Mouse (Mus musculus) C2C12 (cell line): ENCODE measurements around the gene Spon1. TPM values are rescaled to one million over a fixed set of nuclear protein-coding genes. Genes with fewer than 3 reads are reported as not detected.

Experiments
- H3K27me3 ChIP-seq: one replicate; pipeline ENCODE4 v1.6.1; 2011; ENCODE audit not compliant: control insufficient read depth, insufficient read depth, insufficient read length
- H3K36me3 ChIP-seq: one replicate; pipeline ENCODE4 v1.6.1; 2011; ENCODE audit not compliant: control insufficient read depth, insufficient read depth
- H3K4me3 ChIP-seq: one replicate; pipeline ENCODE4 v1.5.1; 2011; ENCODE audit warnings: mild to moderate bottlenecking, control low read depth; ENCODE audit not compliant: poor library complexity, insufficient read depth, severe bottlenecking
- H3K79me2 ChIP-seq: one replicate; pipeline ENCODE4 v1.6.1; 2011; ENCODE audit not compliant: control insufficient read depth, insufficient read depth
- H3K79me3 ChIP-seq: one replicate; pipeline ENCODE4 v1.6.1; 2011; ENCODE audit warnings: low read depth, control low read depth
- H3ac ChIP-seq: one replicate; pipeline ENCODE3; 2011; ENCODE audit warnings: low read depth; ENCODE audit not compliant: control insufficient read depth, insufficient read length
- CEBPB ChIP-seq: IDR thresholded peaks from one replicate; pipeline ENCODE4 v1.6.1; 2011; ENCODE audit warnings: low read depth, mild to moderate bottlenecking, control low read depth, moderate library complexity
- CTCF ChIP-seq: IDR thresholded peaks from one replicate; pipeline ENCODE4 v1.5.1; 2011; ENCODE audit not compliant: control insufficient read depth, insufficient read depth, insufficient read length
- FOSL1 ChIP-seq: IDR thresholded peaks from one replicate; pipeline ENCODE4 v1.8.0; 2011; ENCODE audit warnings: mild to moderate bottlenecking, low read length; ENCODE audit not compliant: poor library complexity, insufficient read depth, severe bottlenecking
- MAX ChIP-seq: IDR thresholded peaks from one replicate; pipeline ENCODE4 v1.6.1; 2011; ENCODE audit warnings: mild to moderate bottlenecking, control low read depth
- MYOD1 ChIP-seq: IDR thresholded peaks from one replicate; pipeline ENCODE4 v1.6.1; 2011; ENCODE audit warnings: low read depth; ENCODE audit not compliant: control insufficient read depth, insufficient read length
- MYOG ChIP-seq: IDR thresholded peaks from one replicate; pipeline ENCODE4 v1.6.1; 2011; ENCODE audit not compliant: control insufficient read depth, insufficient read length; ENCODE audit errors: extremely low read depth
- USF1 ChIP-seq: IDR thresholded peaks from one replicate; pipeline ENCODE4 v1.6.1; 2011; ENCODE audit warnings: low read depth, mild to moderate bottlenecking, control low read depth, moderate library complexity
- polyA plus RNA-seq: library from polyadenylated mRNA; unstranded; fragments of >200 nt; fragmentation: generic; extraction: Trizol; gene quantifications from one replicate; pipeline ENCODE4 v1.2.1, GENCODE M21; 2012; ENCODE audit warnings: missing spikeins

Spon1 gene
- polyA plus RNA-seq, 1 experiment, result 0.06 TPM

GRCm38 (mm10) chr7:113818116-113818515 is 52.3 kb downstream of the Spon1 start:
- Histone ChIP-seq H3ac (no peak overlapping the region), H3K79me2 (no peaks in the 10 kb centered on the region), H3K36me3 (no peaks in the 10 kb centered on the region), H3K27me3 (peaks cover 12% of the 10 kb centered on the region), H3K4me3 (no peak overlapping the region), H3K79me3 (no peaks in the 10 kb centered on the region)
- TF ChIP-seq CTCF (no peak), CEBPB (no peak), MYOD1 (no peak), MAX (no peak), MYOG (no peak), FOSL1 (no peak), USF1 (no peak)

- H3K27me3 ChIP-seq, result peaks cover 9% of the 10 kb centered on the region
- no peak overlapping the region for H3ac ChIP-seq
- H3K79me3 ChIP-seq, result no peaks in the 10 kb centered on the region
- TF ChIP-seq MAX (no peak), MYOG (no peak), FOSL1 (no peak), CTCF (no peak), USF1 (no peak), MYOD1 (no peak), CEBPB (no peak)
- H3K36me3 ChIP-seq, result no peaks in the 10 kb centered on the region
- H3K79me2 ChIP-seq, result no peaks in the 10 kb centered on the region
- H3K4me3 ChIP-seq, result no peak overlapping the region
Measured at GRCm38 (mm10) chr7:113820213-113820612, 54.4 kb downstream of the Spon1 start.

DNA sequence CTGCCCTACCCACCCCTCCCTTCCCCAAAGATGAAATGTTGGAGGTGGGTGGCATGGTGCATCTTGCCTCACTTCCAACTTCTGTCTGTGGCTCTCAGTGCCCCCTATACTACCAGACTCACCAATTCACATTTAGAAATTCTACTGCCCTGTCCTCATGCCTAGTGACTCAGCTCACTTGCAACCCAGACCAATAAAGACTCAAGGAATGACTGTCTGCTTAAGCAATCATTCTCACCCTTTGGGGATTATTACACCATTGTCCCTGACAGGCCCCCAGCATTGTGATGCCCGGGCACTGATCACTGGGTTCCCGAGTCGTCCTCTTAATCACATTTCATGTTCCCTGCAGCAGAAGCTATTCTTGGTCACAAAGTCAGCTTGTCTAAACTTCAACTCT is 57.2 kb downstream of the Spon1 start:
- no peak overlapping the region for H3ac ChIP-seq
- TF ChIP-seq MAX (no peak), CEBPB (no peak), USF1 (no peak)
- no peak overlapping the region for H3K4me3 ChIP-seq
- H3K79me2 ChIP-seq, result no peaks in the 10 kb centered on the region
- no peaks in the 10 kb centered on the region for H3K27me3 ChIP-seq
- H3K36me3 ChIP-seq, result no peaks in the 10 kb centered on the region
- no peaks in the 10 kb centered on the region for H3K79me3 ChIP-seq

DNA sequence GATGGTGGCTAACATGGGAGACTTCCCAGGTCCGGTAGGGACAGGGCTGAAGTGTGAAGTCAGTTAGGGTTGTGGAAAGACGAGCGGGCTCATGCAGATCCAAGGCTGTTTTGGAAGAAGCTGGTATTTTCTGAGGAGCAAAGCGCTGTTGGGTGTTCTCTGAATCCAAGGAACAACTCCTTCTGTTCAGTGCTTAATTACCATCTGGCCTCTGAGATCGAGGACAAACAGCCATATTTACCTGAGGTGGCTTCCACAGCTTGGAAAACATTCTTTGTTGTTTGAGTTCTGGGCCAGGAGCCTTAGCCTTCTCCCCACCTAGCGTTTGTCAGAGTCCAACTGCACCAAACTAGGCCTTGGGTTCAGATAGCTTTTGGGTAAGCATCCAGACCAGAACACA is 58.9 kb downstream of the Spon1 start:
- no peaks in the 10 kb centered on the region for H3K79me3 ChIP-seq
- no peaks in the 10 kb centered on the region for H3K79me2 ChIP-seq

DNA sequence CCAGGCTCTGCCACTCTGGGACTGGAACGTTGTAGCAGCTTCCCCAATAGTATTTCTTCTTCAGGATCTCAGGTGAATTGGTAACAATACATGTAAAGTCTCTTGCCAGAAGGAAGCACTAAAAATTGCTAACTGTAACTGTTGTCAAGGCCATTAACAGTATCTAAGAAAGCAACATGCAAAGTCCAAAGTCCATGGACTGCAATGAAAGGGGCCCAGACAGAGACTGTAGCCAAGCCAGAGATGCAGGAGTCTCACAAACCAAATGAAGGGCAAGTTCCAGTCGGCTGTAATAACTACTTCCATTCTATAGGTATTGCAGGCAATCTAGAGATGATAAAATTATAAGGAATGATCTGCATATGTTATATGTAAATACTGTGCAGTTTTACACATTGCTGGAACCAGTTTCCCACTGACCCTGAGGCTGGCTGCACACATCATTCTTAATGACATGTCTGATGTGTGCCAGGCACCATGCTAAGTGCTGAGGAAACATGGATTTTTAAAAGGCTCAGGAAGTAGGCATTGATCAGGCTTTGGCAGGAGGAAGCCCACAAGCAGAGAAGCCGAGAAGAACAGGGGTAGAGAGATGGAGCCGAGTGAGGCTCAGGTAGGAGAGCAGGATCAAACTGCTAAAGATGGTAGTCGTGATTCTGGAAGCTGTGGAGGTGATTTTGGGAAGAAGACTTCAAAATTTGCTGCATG is 59.9 kb downstream of the Spon1 start:
- TF ChIP-seq USF1, result no peak
- no peaks in the 10 kb centered on the region for H3K79me2 ChIP-seq
- no peak overlapping the region for H3ac ChIP-seq
- H3K27me3 ChIP-seq, result no peaks in the 10 kb centered on the region
- H3K4me3 ChIP-seq, result no peak overlapping the region
- H3K36me3 ChIP-seq, result no peaks in the 10 kb centered on the region
- no peaks in the 10 kb centered on the region for H3K79me3 ChIP-seq

More for the DNA sequence above, 58.9 kb downstream of the Spon1 start:
- no peak overlapping the region for H3ac ChIP-seq
- no peaks in the 10 kb centered on the region for H3K36me3 ChIP-seq
- TF ChIP-seq MAX (no peak), MYOG (no peak), CTCF (no peak), USF1 (no peak), FOSL1 (no peak), MYOD1 (no peak), CEBPB (no peak)
- H3K27me3 ChIP-seq, result no peaks in the 10 kb centered on the region
- H3K4me3 ChIP-seq, result no peak overlapping the region

- TF ChIP-seq CEBPB (no peak), CTCF (no peak), MAX (no peak), MYOG (no peak), FOSL1 (no peak), USF1 (no peak)
- no peaks in the 10 kb centered on the region for H3K79me3 ChIP-seq
- no peaks in the 10 kb centered on the region for H3K79me2 ChIP-seq
Measured at GRCm38 (mm10) chr7:113826510-113826909, 60.7 kb downstream of the Spon1 start.

More at GRCm38 (mm10) chr7:113826510-113826909, 60.7 kb downstream of the Spon1 start:
- Histone ChIP-seq H3K4me3 (no peak overlapping the region), H3K27me3 (no peaks in the 10 kb centered on the region), H3K36me3 (no peaks in the 10 kb centered on the region), H3ac (no peak overlapping the region)
